Mouse (Mus musculus): ENCODE measurements around the gene Mybpc3. TPM values are rescaled to one million over a fixed set of nuclear protein-coding genes. Genes with fewer than 3 reads are reported as not detected.

Mybpc3 gene
- polyA plus RNA-seq, 1 experiment from 2014 or later = 0.05 TPM

GRCm38 (mm10) chr2:91116842-91117241 is 1.1 kb upstream of the Mybpc3 start:
- H3K4me1 ChIP-seq (replicated peaks) = peaks cover 4% of the 10 kb centered on the region
- no peak overlapping the region for H3K4me3 ChIP-seq (replicated peaks)
- 78% methylated on average over 5 of the region's 5 CpGs for whole genome bisulfite sequencing
- ATAC-seq = no peak
- no peaks in the 10 kb centered on the region for H3K9me3 ChIP-seq
- no peak overlapping the region for H3K9ac ChIP-seq
- no peak overlapping the region for H3K27ac ChIP-seq
- no peak overlapping the region for H3K4me2 ChIP-seq (replicated peaks)
- no peaks in the 10 kb centered on the region; the same call in 1 of the 2 replicates for H3K27me3 ChIP-seq (replicated peaks)
- no peaks in the 10 kb centered on the region for H3K36me3 ChIP-seq

- H3K9ac ChIP-seq = no peak overlapping the region
- H3K27ac ChIP-seq = no peak overlapping the region
- H3K36me3 ChIP-seq = no peaks in the 10 kb centered on the region
- peaks cover 4% of the 10 kb centered on the region for H3K4me1 ChIP-seq (replicated peaks)
- H3K9me3 ChIP-seq = no peaks in the 10 kb centered on the region
- H3K4me3 ChIP-seq (replicated peaks) = no peak overlapping the region
- H3K27me3 ChIP-seq (replicated peaks) = no peaks in the 10 kb centered on the region; the same call in 1 of the 2 replicates
- H3K4me2 ChIP-seq (replicated peaks) = no peak overlapping the region
- no peak for ATAC-seq
- WGBS = 68% methylated on average over 1 of the region's 1 CpGs
Measured at GRCm38 (mm10) chr2:91118647-91119046, 703 bp downstream of the Mybpc3 start.

GRCm38 (mm10) chr2:91119061-91119460 is 1.1 kb downstream of the Mybpc3 start:
- Histone ChIP-seq H3K4me2 (replicated peaks) (no peak overlapping the region), H3K27me3 (replicated peaks) (no peaks in the 10 kb centered on the region; the same call in 1 of the 2 replicates), H3K4me3 (replicated peaks) (no peak overlapping the region), H3K9ac (no peak overlapping the region), H3K4me1 (replicated peaks) (peaks cover 4% of the 10 kb centered on the region), H3K27ac (no peak overlapping the region), H3K9me3 (no peaks in the 10 kb centered on the region), H3K36me3 (no peaks in the 10 kb centered on the region)
- ATAC-seq = no peak
- WGBS = 89% methylated on average over 19 of the region's 19 CpGs

GRCm38 (mm10) chr2:91119551-91119950 is 1.6 kb downstream of the Mybpc3 start:
- no peak overlapping the region for H3K27ac ChIP-seq
- H3K9ac ChIP-seq = no peak overlapping the region
- WGBS = 81% methylated on average over 6 of the region's 6 CpGs
- no peaks in the 10 kb centered on the region for H3K36me3 ChIP-seq
- no peaks in the 10 kb centered on the region for H3K9me3 ChIP-seq
- ATAC-seq = no peak
- no peaks in the 10 kb centered on the region; the same call in 1 of the 2 replicates for H3K27me3 ChIP-seq (replicated peaks)
- H3K4me3 ChIP-seq (replicated peaks) = no peak overlapping the region
- H3K4me1 ChIP-seq (replicated peaks) = peaks cover 4% of the 10 kb centered on the region
- H3K4me2 ChIP-seq (replicated peaks) = no peak overlapping the region

GRCm38 (mm10) chr2:91120261-91120671 is 2.3 kb downstream of the Mybpc3 start:
- Histone ChIP-seq H3K4me2 (replicated peaks) (no peak overlapping the region), H3K9me3 (no peaks in the 10 kb centered on the region), H3K9ac (no peak overlapping the region), H3K4me3 (replicated peaks) (no peak overlapping the region), H3K36me3 (no peaks in the 10 kb centered on the region), H3K4me1 (replicated peaks) (peaks cover 3% of the 10 kb centered on the region), H3K27me3 (replicated peaks) (no peaks in the 10 kb centered on the region; the same call in 1 of the 2 replicates), H3K27ac (no peak overlapping the region)
- WGBS = 77% methylated on average over 6 of the region's 6 CpGs
- ATAC-seq = no peak

- no peak for ATAC-seq
- 79% methylated on average over 6 of the region's 6 CpGs for WGBS
- H3K27ac ChIP-seq = no peak overlapping the region
- H3K36me3 ChIP-seq = no peaks in the 10 kb centered on the region
- H3K27me3 ChIP-seq (replicated peaks) = no peaks in the 10 kb centered on the region; the same call in 1 of the 2 replicates
- H3K4me1 ChIP-seq (replicated peaks) = no peaks in the 10 kb centered on the region
- no peaks in the 10 kb centered on the region for H3K9me3 ChIP-seq
- H3K4me3 ChIP-seq (replicated peaks) = no peak overlapping the region
- H3K9ac ChIP-seq = no peak overlapping the region
- no peak overlapping the region for H3K4me2 ChIP-seq (replicated peaks)
Measured at GRCm38 (mm10) chr2:91121011-91121410, 3.1 kb downstream of the Mybpc3 start.

GRCm38 (mm10) chr2:91121497-91121896 is 3.6 kb downstream of the Mybpc3 start:
- Histone ChIP-seq H3K27ac (no peak overlapping the region), H3K4me3 (replicated peaks) (no peak overlapping the region), H3K9me3 (no peaks in the 10 kb centered on the region), H3K36me3 (no peaks in the 10 kb centered on the region), H3K4me2 (replicated peaks) (no peak overlapping the region), H3K9ac (no peak overlapping the region), H3K4me1 (replicated peaks) (no peaks in the 10 kb centered on the region), H3K27me3 (replicated peaks) (no peaks in the 10 kb centered on the region; the same call in 1 of the 2 replicates)
- ATAC-seq = no peak
- WGBS = 56% methylated on average over 8 of the region's 8 CpGs

- ATAC-seq = no peak
- Histone ChIP-seq H3K9me3 (no peaks in the 10 kb centered on the region), H3K4me3 (replicated peaks) (no peak overlapping the region), H3K9ac (no peak overlapping the region), H3K4me2 (replicated peaks) (no peak overlapping the region), H3K36me3 (no peaks in the 10 kb centered on the region), H3K27me3 (replicated peaks) (no peaks in the 10 kb centered on the region; the same call in 1 of the 2 replicates), H3K27ac (no peak overlapping the region), H3K4me1 (replicated peaks) (no peaks in the 10 kb centered on the region)
- 75% methylated on average over 6 of the region's 6 CpGs for WGBS
Measured at GRCm38 (mm10) chr2:91123521-91123920, 5.6 kb downstream of the Mybpc3 start.

GRCm38 (mm10) chr2:91125101-91125500 is 7.2 kb downstream of the Mybpc3 start:
- Histone ChIP-seq H3K4me1 (replicated peaks) (no peaks in the 10 kb centered on the region), H3K9ac (no peak overlapping the region), H3K4me2 (replicated peaks) (no peak overlapping the region), H3K36me3 (no peaks in the 10 kb centered on the region), H3K9me3 (no peaks in the 10 kb centered on the region), H3K27me3 (replicated peaks) (no peaks in the 10 kb centered on the region; the same call in 1 of the 2 replicates), H3K4me3 (replicated peaks) (no peak overlapping the region), H3K27ac (no peak overlapping the region)
- WGBS = 85% methylated on average over 10 of the region's 10 CpGs
- no peak for ATAC-seq

- no peak overlapping the region for H3K4me2 ChIP-seq (replicated peaks)
- no peak overlapping the region for H3K27ac ChIP-seq
- WGBS = 83% methylated on average over 5 of the region's 5 CpGs
- H3K9ac ChIP-seq = no peak overlapping the region
- no peak overlapping the region for H3K4me3 ChIP-seq (replicated peaks)
- ATAC-seq = no peak
- no peaks in the 10 kb centered on the region; the same call in 1 of the 2 replicates for H3K4me1 ChIP-seq (replicated peaks)
- no peaks in the 10 kb centered on the region for H3K9me3 ChIP-seq
- no peaks in the 10 kb centered on the region for H3K36me3 ChIP-seq
- no peaks in the 10 kb centered on the region for H3K27me3 ChIP-seq (replicated peaks)
Measured at GRCm38 (mm10) chr2:91128761-91129160, 10.8 kb downstream of the Mybpc3 start.

- no peaks in the 10 kb centered on the region for H3K9me3 ChIP-seq
- no peaks in the 10 kb centered on the region for H3K36me3 ChIP-seq
- no peak overlapping the region for H3K4me2 ChIP-seq (replicated peaks)
- no peak overlapping the region for H3K4me3 ChIP-seq (replicated peaks)
- no peaks in the 10 kb centered on the region for H3K27me3 ChIP-seq (replicated peaks)
- 87% methylated on average over 6 of the region's 6 CpGs for WGBS
- no peak overlapping the region for H3K9ac ChIP-seq
- H3K4me1 ChIP-seq (replicated peaks) = no peaks in the 10 kb centered on the region; the same call in 1 of the 2 replicates
- no peak overlapping the region for H3K27ac ChIP-seq
- no peak for ATAC-seq
Measured at GRCm38 (mm10) chr2:91130126-91130525, 12.2 kb downstream of the Mybpc3 start.

- no peak overlapping the region for H3K4me2 ChIP-seq (replicated peaks)
- 87% methylated on average over 15 of the region's 15 CpGs for WGBS
- H3K9ac ChIP-seq = no peak overlapping the region
- H3K36me3 ChIP-seq = no peaks in the 10 kb centered on the region
- no peak overlapping the region for H3K4me3 ChIP-seq (replicated peaks)
- H3K27me3 ChIP-seq (replicated peaks) = no peaks in the 10 kb centered on the region
- no peaks in the 10 kb centered on the region; the same call in 1 of the 2 replicates for H3K4me1 ChIP-seq (replicated peaks)
- no peak overlapping the region for H3K27ac ChIP-seq
- ATAC-seq = no peak
- H3K9me3 ChIP-seq = no peaks in the 10 kb centered on the region
Measured at GRCm38 (mm10) chr2:91131251-91131650, 13.3 kb downstream of the Mybpc3 start.

- Histone ChIP-seq H3K4me2 (replicated peaks) (no peak overlapping the region), H3K4me1 (replicated peaks) (no peaks in the 10 kb centered on the region; the same call in 1 of the 2 replicates), H3K27me3 (replicated peaks) (no peaks in the 10 kb centered on the region), H3K36me3 (no peaks in the 10 kb centered on the region), H3K9me3 (no peaks in the 10 kb centered on the region), H3K4me3 (replicated peaks) (no peak overlapping the region), H3K27ac (no peak overlapping the region), H3K9ac (no peak overlapping the region)
- WGBS = 61% methylated on average over 3 of the region's 3 CpGs
- no peak for ATAC-seq
Measured at GRCm38 (mm10) chr2:91132035-91132434, 14.1 kb downstream of the Mybpc3 start.
